Mouse (Mus musculus) testis, adult 2 months (tissue): ENCODE data around the gene Atg10. TPM values are rescaled to one million over a fixed set of nuclear protein-coding genes. Genes with fewer than 3 reads are reported as not detected.
"Not testable (repeated sequence)": the region's sequence is repeated elsewhere in the genome, so short reads cannot be mapped to it uniquely, and the experiment has no call there.

Experiments
- H3K27ac ChIP-seq: fragments of 200-500 bp; 2 replicates; pipeline ENCODE4 v1.5.1; 2012; ENCODE audit warnings: low read depth, low read length; ENCODE audit not compliant: control insufficient read depth, insufficient read depth
- H3K27me3 ChIP-seq: fragments of 200-500 bp; 2 replicates; pipeline ENCODE4 v1.6.1; 2012; ENCODE audit warnings: mild to moderate bottlenecking, low read length, moderate library complexity; ENCODE audit not compliant: control insufficient read depth, insufficient read depth
- H3K36me3 ChIP-seq: fragments of 200-500 bp; 2 replicates; pipeline ENCODE4 v1.6.1; 2012; ENCODE audit warnings: mild to moderate bottlenecking, low read length; ENCODE audit not compliant: control insufficient read depth, insufficient read depth
- H3K4me1 ChIP-seq: fragments of 200-500 bp; 2 replicates; pipeline ENCODE4 v1.6.1; 2012; ENCODE audit warnings: low read length; ENCODE audit not compliant: control insufficient read depth, insufficient read depth
- H3K4me3 ChIP-seq: fragments of 200-500 bp; 2 replicates; pipeline ENCODE4 v1.5.1; 2012; ENCODE audit warnings: low read depth, mild to moderate bottlenecking, low read length, moderate library complexity, mixed read lengths; ENCODE audit not compliant: control insufficient read depth
- CTCF ChIP-seq: fragments of 200-500 bp; IDR thresholded peaks from 2 replicates; pipeline ENCODE4 v1.5.1; 2012; ENCODE audit warnings: low read depth, mild to moderate bottlenecking, inconsistent platforms, low read length, moderate library complexity; ENCODE audit not compliant: control insufficient read depth, insufficient read depth, insufficient replicate concordance
- POLR2A ChIP-seq: fragments of 200-500 bp; IDR thresholded peaks from 2 replicates; pipeline ENCODE4 v1.6.1; 2012; ENCODE audit warnings: low read depth, mild to moderate bottlenecking, inconsistent platforms, low read length, moderate library complexity; ENCODE audit not compliant: control insufficient read depth
- polyA plus RNA-seq: library from polyadenylated mRNA; depleted of rRNA; stranded (reverse); fragments of >200 nt; gene quantifications from 2 replicates; pipeline ENCODE4 v1.2.3, GENCODE M21; 2012; rRNA removed

Gene Atg10
- 0.94 and 1.1 TPM in 2 replicates for polyA plus RNA-seq

- H3K4me3 ChIP-seq = peak within 1 kb of the TSS; percentile 94
Observed at GRCm38 (mm10) chr13:91223587-91224437, at the start of gene Atg10. Gene Atg10, minus strand, starts transcription at chr13:91223968.

GRCm38 (mm10) chr13:91252406-91252805, 28.6 kb upstream of the Atg10 start:
- Histone ChIP-seq H3K27me3 (no peaks in the 10 kb centered on the region), H3K36me3 (no peaks in the 10 kb centered on the region), H3K27ac (no peak overlapping the region), H3K4me1 (no peaks in the 10 kb centered on the region), H3K4me3 (no peak overlapping the region)
- TF ChIP-seq CTCF (no peak), POLR2A (no peak)

More at GRCm38 (mm10) chr13:91223587-91224437, at the start of gene Atg10:
- peak within 1 kb of the TSS; percentile 71 for H3K27ac ChIP-seq
- H3K27me3 ChIP-seq = no peaks in the 10 kb centered on the region
- TF ChIP-seq CTCF = no peak
- peak; percentile 77 for TF ChIP-seq POLR2A
- no peaks in the 10 kb centered on the region for H3K36me3 ChIP-seq
- H3K4me1 ChIP-seq = peaks cover 5% of the 10 kb centered on the region

DNA sequence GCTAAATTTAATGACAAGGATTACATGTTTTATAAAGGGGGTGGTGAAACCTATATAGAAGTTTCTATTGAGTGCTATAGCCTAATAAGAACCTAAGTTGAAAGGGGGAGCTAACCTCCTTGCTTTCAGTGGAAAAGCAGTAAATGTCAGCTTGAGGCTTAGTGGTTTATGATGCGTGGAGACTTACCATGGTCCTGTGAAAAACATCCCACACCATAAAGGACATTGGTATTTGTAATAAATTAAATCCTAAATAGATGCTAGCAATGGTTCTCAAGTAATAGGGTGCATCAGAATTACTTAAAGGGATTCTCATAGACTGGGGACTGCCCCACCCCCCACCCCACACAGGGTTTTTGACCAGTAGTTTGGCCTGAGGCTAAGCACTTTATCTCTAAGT, 27.9 kb upstream of the Atg10 start:
- Histone ChIP-seq H3K4me3 (no peak overlapping the region), H3K36me3 (no peaks in the 10 kb centered on the region), H3K27me3 (no peaks in the 10 kb centered on the region), H3K27ac (no peak overlapping the region), H3K4me1 (no peaks in the 10 kb centered on the region)
- TF ChIP-seq CTCF (no peak), POLR2A (no peak)

DNA sequence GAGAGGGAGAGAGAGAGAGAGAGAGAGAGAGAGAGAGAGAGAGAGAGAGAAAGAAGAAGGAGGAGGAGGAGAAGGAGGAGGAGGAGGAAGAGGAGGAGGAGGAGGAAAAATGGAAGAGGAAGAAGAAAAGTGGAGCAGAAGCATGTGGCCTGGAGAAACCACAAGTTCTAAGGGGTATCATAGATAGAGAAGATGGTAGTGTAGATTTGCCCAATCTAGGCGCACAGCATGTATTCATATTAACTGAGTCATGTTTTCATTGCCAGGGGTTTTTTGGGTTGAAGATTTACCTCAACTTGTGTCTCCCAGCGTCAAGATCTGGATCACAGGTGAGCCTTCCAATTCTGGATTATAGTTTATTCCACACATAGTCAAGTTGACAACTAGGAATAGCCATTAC, 26.3 kb upstream of the Atg10 start:
- H3K4me3 ChIP-seq = not testable (repeated sequence)

DNA sequence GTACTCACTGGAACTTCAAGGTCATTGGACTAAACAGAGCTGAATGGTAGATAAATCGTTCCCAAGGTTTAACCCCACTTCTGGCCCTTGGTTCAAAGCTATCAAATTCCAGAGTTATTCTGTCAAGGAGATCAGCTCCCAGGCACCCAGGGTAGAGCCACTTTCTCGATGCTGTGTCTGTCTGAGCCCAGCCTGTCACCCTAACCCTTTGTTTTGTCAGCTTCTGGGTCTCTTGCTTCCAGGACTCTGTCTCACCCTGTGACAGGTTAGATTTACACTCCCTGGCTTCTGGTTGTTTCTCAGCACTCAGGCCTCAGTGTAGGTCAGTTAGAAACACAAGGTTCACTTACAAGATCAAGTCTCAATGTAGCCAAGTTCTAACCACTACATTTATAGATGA, 22.7 kb upstream of the Atg10 start:
- no peaks in the 10 kb centered on the region for H3K36me3 ChIP-seq
- H3K4me3 ChIP-seq = no peak overlapping the region
- TF ChIP-seq CTCF (no peak), POLR2A (no peak)
- H3K4me1 ChIP-seq = no peaks in the 10 kb centered on the region
- no peak overlapping the region for H3K27ac ChIP-seq
- no peaks in the 10 kb centered on the region for H3K27me3 ChIP-seq

More for the DNA sequence above, 26.3 kb upstream of the Atg10 start:
- H3K36me3 ChIP-seq, H3K27me3 ChIP-seq, H3K4me1 ChIP-seq, H3K27ac ChIP-seq: not testable (repeated sequence)

GRCm38 (mm10) chr13:91237976-91238375, 14.2 kb upstream of the Atg10 start:
- TF ChIP-seq CTCF (no peak), POLR2A (no peak)
- Histone ChIP-seq H3K4me3 (no peak overlapping the region), H3K36me3 (no peaks in the 10 kb centered on the region), H3K4me1 (no peaks in the 10 kb centered on the region), H3K27ac (no peak overlapping the region), H3K27me3 (no peaks in the 10 kb centered on the region)

DNA sequence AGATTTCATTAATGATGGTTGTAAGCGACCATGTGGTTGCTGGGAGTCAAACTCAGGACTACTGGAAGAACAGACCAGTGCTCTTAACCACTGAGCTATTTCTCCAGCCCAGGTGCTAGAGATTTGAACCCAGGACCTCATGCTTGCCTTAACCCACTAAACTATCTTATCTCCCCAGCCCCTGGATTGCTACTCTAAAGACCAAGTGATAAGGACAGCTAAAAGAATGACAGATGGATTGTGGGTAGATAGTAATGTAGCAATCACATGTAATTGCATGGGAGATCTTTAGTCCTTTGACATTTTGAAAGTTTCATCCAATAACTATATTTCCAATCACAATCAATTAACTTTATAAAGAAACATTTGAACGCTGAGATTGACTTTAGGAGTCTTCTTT, 13.1 kb upstream of the Atg10 start:
- H3K27ac ChIP-seq = no peak overlapping the region
- no peaks in the 10 kb centered on the region for H3K36me3 ChIP-seq
- H3K4me3 ChIP-seq = no peak overlapping the region
- H3K4me1 ChIP-seq = no peaks in the 10 kb centered on the region
- no peaks in the 10 kb centered on the region for H3K27me3 ChIP-seq
- TF ChIP-seq CTCF (no peak), POLR2A (no peak)

- Histone ChIP-seq H3K36me3 (no peaks in the 10 kb centered on the region), H3K27ac (no peak overlapping the region), H3K27me3 (no peaks in the 10 kb centered on the region), H3K4me3 (peak overlapping the region; percentile 94; the same call in 1 of the 2 replicates), H3K4me1 (peaks cover 5% of the 10 kb centered on the region)
- TF ChIP-seq POLR2A (no peak), CTCF (no peak)
Observed at GRCm38 (mm10) chr13:91224438-91224814, 658 bp upstream of the Atg10 start.
